Mouse (Mus musculus) left cerebral cortex, postnatal 36 days (tissue): ENCODE data around the gene Snu13. TPM values are rescaled to one million over a fixed set of nuclear protein-coding genes. Genes with fewer than 3 reads are reported as not detected.
A peak's percentile ranks its signal among the peaks of the same experiment; 100 is the strongest.

Source experiments
- DNase-seq, 2 experiments: peaks; one replicate each; pipeline ENCODE4 v3.0.0; 2021 to 2022; ENCODE audit warnings: low spot score in 2 of 2, mixed read lengths in 1 of 2
- intact Hi-C: fragments of 180-260 bp; cut with DNase I; formaldehyde crosslinking; loops from one replicate; pipeline ENCODE4 v1.15.1; 2025
- total RNA-seq, 2 experiments: library from RNA; stranded (reverse); gene quantifications; 2 replicates each; pipeline ENCODE4 v1.2.3; 2021

The Snu13 gene
- 100 to 1,000 TPM; 102 to 107 TPM for total RNA-seq

DNA sequence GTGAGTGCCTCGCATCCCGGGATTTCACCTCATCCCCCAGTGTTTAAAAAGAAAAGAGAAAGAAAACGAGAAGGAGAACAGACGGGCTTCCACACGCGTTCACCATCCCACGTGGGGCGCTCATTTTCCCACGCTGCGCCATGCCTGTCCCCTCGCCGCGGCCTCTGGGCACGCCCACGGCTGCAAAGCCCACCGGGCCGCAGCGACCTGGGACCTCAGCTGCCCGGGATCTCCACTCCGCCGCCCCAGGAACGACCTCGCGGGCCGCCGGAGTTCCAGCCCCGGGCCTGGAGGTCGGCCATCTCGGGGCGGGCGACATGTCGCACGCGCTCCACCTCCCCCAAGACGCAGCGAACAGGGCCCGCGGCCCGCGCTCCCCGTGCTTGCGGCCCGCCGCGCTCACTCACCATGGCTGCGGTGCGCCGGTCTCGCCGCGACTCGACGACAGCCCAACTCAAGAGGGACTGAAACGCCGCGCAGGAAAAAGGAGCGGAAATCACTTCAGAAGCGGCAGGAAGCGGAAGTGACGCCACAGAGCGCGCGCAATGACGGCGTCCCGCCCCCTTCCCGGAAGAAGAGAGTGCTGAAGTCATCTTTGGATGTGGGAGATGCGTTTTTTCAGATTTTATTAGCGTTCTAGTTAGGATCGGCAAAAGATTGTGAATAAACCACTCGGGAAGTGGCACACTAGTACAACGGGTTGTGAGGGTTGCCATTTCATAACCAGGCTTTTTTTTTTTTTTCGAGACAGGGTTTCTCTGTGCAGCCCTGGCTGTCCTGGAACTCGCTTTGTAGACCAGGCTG, at the start of gene Snu13:
Snu13 (minus strand) TSS at position 519 of the 804 bp plus-strand sequence.
- peak; percentile 92 to 93 for DNase-seq
- intact Hi-C loops, result no loop called here

DNA sequence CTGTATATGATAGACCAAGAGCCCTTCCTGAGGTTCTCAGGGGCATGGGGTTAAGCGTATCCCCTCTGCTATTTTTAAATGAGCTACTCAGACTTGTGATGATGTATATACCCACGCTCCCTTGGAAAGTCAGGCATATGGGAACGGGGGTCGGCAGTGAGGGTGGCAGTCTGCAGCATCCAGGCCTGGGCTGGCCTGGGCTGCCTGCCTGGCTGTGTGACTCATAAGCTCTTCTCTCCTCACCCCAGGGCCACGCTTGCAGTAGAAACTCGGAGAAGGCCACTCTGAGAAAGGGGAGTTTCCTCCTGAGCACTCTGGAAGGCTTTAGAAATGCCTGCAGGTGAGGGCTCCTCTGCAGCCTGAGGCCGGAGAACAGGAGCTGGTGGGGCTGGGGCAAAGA, 43.7 kb upstream of the Snu13 start:
- peak in 1 of 2 experiments; percentile 27 for DNase-seq
- intact Hi-C loops, result no loop called here

DNA sequence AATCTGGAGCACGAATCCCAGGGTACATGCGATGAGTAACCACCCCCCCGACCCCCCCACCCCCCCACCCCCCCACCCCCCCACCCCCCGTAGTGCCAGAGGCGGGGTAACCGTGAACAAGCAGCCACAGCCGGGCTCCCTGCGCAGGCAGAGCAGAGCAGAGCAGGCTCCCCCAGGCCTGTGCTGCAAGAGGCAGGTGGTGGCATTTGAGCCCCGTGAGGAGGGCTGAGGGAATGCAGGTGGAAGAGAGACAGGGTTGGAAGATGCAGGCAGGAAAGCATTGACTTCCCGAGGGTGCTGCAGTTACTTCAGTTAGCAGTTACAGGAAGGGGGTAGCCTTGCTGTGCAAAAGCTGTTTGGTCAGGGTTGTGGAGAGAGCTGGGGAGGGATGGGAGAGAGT, 39.9 kb upstream of the Snu13 start:
- DNase-seq, result peak in 1 of 2 experiments; percentile 46
- intact Hi-C loops, result loop anchor here (5.0 kb wide), 1 partner anchor 50 kb away; no protein-coding TSS in a partner anchor

GRCm38 (mm10) chr15:82086131-82086530, 38.7 kb upstream of the Snu13 start:
- intact Hi-C loops, result loop anchor here (5.0 kb wide), 1 partner anchor 51 kb away; no protein-coding TSS in a partner anchor
- peak; percentile 50 to 52 for DNase-seq

DNA sequence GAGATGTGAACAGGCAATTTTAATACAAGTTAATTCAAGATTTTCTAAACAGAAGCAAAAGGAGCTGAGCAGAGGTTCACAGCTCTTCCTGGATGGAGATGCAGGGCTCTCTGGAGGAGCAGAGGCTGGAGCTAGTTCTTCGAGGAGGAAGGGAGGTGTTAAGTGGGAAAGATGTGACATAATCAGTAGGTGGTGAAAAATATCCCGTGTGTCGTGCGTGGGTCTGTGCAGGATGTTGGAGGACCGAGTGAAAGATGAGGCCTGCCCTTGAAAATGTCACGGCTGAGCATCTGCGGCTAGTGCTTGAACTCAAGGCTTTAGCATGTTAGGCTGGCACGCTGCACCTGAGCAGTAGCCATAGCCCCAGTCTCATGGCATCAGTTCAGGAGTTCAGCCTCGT, 38.2 kb upstream of the Snu13 start:
- intact Hi-C loops, result loop anchor here (5.0 kb wide), 1 partner anchor 52 kb away; no protein-coding TSS in a partner anchor
- peak in 1 of 2 experiments; percentile 53 for DNase-seq

DNA sequence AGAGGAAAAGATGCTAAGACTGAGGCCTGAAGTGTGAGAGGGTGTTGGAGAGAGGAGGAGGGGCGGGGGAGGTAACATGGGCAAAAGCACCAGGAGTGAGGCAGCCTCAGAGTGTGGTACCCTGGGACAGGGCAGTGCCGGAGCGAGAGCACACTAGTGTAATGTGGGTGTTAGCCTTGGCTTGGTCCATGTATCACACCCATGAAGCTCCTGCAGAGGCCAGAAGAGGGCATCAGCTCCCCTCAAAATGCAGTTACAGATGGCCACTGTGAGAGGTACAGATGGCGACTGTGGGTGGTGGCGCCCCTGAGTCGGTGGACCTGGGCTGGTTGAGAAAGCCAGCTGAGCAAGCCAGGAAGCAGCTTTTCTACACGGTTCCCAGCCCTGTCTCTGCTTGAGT, 33.8 kb upstream of the Snu13 start:
- peak; percentile 66 to 73 for DNase-seq
- intact Hi-C loops, result loop anchor here (5.0 kb wide), 1 partner anchor 156 kb away; no protein-coding TSS in a partner anchor

GRCm38 (mm10) chr15:82079883-82080282, 32.5 kb upstream of the Snu13 start:
- DNase-seq, result no peak
- intact Hi-C loops, result loop anchor here (5.0 kb wide), 1 partner anchor 157 kb away; no protein-coding TSS in a partner anchor

- no peak for DNase-seq
- intact Hi-C loops, result no loop called here
Measured at GRCm38 (mm10) chr15:82073490-82073889, 26.1 kb upstream of the Snu13 start.

- peak in 1 of 2 experiments; percentile 30 for DNase-seq
- intact Hi-C loops, result no loop called here
Measured at GRCm38 (mm10) chr15:82071816-82072469, 24.5 kb upstream of the Snu13 start.

GRCm38 (mm10) chr15:82069898-82070297, 22.5 kb upstream of the Snu13 start, which contains the start of gene Mei1:
TSS of gene Mei1 (plus strand) at chr15:82069996.
- intact Hi-C loops, result loop anchor here (5.0 kb wide), 2 partner anchors 37 to 67 kb away; no protein-coding TSS in a partner anchor
- DNase-seq, result peak in 1 of 2 experiments; percentile 27

DNA sequence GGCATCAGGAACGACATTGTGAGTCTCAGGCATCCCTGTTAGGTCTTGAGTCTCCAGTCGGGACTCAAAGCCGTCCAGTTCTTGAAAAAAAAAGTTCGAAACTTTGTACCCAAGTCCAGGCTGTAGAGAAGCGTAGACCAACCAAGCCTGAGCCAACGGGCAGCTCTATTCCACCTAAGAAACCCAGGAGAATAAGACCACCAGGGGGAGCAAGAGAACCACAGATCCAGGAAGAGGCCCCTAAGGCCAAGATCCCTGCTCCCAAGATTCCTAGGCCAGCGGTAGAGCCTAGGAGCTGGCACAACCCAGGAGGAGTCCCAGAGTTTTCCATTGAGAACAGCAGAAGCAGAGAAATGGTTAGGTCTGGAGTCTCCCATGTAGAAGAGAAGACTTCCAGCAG, 18.1 kb upstream of the Snu13 start:
- intact Hi-C loops, result loop anchor here (2.0 to 5.0 kb wide), 3 partner anchors 42 to 171 kb away; no protein-coding TSS in a partner anchor
- DNase-seq, result peak; percentile 37 to 72

GRCm38 (mm10) chr15:82063909-82064308, 16.5 kb upstream of the Snu13 start:
- no peak for DNase-seq
- intact Hi-C loops, result loop anchor here (2.0 kb wide), 1 partner anchor 173 kb away; no protein-coding TSS in a partner anchor

DNA sequence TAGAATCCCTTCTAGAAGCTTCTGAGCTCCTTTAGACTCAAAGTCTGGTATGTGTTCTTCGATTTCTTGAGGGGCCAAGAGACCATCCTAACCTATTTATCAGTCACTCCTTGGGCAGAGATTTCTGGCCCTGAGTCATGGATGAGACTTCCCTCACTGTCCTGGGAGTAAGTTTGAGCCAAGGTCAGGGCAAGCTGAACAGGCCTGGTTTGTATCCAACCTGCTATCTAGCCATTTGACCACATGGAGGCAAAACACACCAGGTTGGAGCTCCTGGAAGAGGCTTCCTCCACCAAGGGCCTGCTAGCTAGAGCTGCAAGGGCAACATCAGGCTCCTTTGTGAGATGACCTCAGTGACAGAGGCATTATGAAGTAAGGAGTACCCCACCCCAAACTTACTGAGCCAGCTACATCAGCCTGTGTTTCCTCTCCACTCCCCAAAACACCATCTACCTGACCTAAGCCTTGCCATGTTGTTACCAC, 11.4 kb upstream of the Snu13 start, which contains the start of gene 4930407I10Rik:
4930407I10Rik (plus strand) TSS at position 433 of the 483 bp plus-strand sequence.
- no peak for DNase-seq
- intact Hi-C loops, result no loop called here

GRCm38 (mm10) chr15:82052544-82052943, 5.1 kb upstream of the Snu13 start:
- intact Hi-C loops, result no loop called here
- no peak for DNase-seq

- DNase-seq, result peak in 1 of 2 experiments; percentile 11
- intact Hi-C loops, result no loop called here
Measured at GRCm38 (mm10) chr15:82046246-82046891, 1.0 kb downstream of the Snu13 start.

- no peak for DNase-seq
- intact Hi-C loops, result no loop called here
Measured at GRCm38 (mm10) chr15:82044166-82044784, 3.1 kb downstream of the Snu13 start.

- no peak for DNase-seq
- intact Hi-C loops, result no loop called here
Measured at GRCm38 (mm10) chr15:82040650-82041049, 6.7 kb downstream of the Snu13 start.

DNA sequence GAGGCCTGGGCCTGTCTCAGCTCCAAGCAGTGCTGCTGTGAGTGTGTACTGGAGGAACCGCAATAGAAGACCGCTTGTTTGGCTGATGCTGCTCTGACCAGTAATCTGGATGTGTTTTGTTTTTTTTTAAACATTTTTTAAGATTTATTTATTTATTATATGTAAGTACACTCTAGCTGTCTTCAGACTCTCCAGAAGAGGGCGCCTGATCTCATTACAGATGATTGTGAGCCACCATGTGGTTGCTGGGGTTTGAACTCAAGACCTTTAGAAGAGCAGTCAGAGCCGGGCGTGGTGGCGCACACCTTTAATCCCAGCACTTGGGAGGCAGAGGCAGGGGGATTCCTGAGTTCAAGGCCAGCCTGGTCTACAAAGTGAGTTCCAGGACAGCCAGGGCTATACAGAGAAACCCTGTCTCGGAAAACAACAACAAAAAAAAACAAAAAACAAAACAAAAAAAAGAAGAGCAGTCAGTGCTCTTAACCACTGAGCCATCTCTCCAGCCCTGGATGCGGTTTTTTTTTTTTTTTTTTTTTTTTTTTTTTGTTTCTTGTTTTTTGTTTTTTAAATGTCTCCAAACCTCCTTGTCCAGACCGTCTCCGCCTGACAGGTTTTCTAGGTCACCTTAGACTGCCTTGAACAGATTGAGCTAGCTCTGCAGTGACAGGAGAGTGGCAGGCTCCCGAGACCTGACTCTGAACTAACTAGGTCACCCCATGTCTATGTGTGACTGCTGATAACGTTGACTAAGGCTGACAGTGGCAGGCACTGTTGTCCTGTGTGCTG, 11.3 kb downstream of the Snu13 start:
- DNase-seq, result no peak

More for the DNA sequence above, 11.3 kb downstream of the Snu13 start:
- intact Hi-C loops, result no loop called here
